Mouse (Mus musculus): ENCODE results near the gene Ckm.

Ckm gene

DNA sequence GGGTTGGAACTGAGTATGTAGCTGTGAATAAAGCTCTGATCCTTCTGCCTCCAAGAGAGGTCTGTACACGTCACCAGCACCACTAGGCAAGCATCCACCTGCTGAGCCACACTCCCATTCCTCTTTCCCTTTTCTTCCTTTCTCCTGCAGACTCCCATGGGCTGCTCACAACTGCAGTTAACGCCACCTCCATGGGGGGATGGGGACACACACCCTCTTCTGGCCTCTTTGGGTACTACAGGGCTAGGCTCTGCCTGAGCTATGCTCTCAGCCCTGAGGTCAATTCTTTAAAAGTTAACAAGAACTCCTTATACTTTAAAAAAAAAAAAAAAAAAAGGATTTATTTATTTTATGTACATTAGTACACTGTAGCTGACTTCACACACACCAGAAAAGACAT, 27.9 kb downstream of the Ckm start:
- WGBS: 93% methylated on average over 2 of the region's 2 CpGs

DNA sequence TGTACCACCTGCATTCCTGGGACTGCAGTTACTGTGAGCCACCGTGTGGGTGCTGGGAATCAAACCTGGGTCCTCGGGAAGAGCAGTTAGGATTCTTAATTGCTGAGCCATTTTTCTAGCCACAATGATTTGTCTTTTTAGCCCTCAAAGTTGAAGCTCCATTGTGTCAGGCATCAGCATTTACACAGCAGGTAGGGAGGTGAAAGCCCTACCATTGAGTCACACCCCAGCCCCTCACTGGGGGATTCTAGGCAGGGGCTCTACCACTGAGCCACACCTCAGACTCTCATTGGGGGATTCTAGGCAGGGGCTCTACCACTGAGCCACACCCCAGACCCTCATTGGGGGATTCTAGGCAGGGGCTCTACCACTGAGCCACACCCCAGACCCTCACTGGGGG, 31.7 kb downstream of the Ckm start:
- WGBS: 96% methylated on average over 2 of the region's 2 CpGs

DNA sequence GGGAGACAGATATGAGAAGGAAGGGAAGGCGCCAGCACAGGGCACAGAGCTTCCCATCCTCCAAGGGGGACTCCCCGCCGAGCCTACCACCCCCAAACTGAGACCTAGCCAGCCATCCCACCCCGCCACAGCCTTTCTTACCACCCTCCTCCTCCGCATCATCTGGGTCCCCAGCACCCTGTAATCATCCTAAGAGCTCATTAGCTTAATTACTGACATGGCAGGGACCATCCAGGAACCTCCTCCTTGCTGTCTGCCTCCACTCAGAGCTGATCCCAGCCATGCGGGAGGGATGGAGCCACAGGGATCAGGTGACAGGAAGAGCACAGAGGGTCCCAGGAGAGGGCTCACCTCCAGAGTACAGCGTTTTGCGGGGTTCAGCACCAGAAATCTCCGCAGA, 32.5 kb downstream of the Ckm start:
- whole genome bisulfite sequencing: 68% methylated on average over 9 of the region's 9 CpGs

DNA sequence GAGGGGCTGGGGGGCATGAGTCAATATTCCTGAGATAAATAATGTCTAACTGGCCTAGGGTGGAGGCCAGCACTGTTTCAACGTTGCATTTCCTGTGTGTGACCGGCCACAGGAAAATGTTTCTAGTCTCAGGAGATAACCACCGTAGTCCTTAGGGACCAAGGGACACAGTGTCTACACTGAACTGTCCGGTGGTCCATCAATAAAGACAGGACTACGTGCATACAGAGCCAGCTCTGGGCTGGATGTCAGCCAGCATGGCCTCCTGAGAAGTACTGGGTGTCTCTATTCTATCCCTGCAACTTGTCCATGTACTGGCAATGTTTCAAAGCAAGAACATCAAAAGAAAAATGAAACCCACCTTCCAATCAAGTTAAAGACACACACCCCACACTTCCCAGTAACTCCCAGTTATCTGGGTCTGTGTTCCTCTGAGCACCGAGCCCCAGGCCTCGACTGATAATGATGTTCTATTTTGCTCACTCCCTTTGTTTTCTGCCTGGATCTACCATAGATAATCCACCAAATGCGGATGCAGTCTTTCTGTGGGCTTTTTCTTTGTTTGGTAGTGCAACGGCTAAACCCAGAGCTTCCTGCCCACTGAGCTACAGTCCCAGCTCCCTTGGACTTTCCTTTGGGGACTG, 37.0 kb downstream of the Ckm start:
- WGBS: 70% methylated on average over 9 of the region's 9 CpGs

DNA sequence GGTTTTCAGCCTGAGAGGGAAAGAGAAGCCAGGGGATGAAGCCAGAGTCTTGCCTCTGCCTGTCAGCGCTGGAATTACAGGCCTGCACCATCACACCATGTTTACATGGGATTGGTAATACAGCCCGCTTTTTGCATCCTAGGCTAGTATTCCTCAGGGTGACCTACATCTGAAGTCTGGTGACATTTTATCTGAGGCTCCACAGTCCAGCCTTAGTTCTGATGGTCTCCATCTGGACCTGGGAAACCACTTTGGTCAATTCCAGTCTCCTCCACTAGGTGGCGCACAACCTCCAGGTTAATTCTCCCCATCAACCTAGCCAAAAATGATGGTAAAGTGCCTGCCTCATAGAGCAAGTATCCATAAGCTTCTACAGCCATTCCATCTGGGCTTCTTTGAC, 38.8 kb downstream of the Ckm start:
- WGBS: 46% methylated on average over 3 of the region's 3 CpGs

DNA sequence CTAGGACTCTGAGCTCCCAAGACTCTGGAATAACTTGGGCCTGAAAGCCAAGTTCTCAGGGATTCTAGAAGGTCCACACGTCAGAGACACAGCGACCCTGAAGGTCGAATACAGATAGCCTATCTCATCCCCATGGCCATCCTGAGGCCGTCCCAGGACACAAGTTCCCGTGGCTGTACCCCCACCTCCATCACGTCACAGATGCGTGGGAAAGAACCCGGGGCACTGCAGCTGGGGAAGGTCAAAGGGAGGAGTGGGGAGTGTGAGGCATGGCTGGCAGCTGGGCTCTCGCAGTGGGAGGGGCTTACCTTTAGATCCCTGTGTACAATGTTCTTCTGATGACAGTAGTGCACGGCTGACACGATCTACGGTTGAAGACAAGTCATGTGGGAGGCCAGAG, 40.2 kb downstream of the Ckm start:
- 86% methylated on average over 12 of the region's 12 CpGs for WGBS

DNA sequence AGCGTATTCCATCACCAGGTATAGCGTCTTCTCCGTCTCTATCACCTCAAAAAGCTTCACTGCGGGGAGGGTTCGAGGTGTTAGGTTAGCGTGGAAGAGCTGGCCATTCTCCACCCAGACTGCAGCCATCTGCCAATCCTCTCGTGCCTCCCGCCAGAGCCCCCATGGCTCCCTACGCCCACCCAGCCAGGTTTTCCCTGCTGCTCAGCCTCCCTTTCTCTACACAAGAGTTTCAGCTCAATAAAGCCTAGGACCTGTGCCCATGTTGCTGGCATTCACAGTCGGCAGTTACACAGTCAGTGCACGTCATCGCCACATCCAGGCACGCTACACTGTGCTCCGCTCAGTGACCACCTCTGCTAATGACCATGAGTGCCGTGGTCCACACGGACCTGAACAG, 43.1 kb downstream of the Ckm start:
- 54% methylated on average over 16 of the region's 16 CpGs for WGBS

DNA sequence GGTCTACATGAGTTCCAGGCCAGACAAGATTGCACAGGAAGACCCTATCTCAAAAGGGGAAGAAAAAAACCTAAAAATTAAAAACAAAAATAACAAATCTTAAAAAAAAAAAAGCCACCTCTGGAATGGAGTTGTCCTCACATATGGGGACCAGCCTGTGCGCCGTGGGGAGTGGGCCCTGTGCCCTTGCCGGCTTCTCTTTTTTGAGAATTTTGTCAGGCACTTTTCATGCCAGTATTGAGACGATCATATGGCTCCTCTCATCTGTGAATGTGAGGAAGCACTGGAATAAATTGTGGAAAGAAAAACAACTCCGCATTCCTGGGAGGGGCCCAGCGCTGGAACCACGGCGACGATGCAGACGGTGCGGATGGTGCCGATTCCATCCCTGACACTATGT, 44.6 kb downstream of the Ckm start:
- 52% methylated on average over 12 of the region's 12 CpGs for WGBS

DNA sequence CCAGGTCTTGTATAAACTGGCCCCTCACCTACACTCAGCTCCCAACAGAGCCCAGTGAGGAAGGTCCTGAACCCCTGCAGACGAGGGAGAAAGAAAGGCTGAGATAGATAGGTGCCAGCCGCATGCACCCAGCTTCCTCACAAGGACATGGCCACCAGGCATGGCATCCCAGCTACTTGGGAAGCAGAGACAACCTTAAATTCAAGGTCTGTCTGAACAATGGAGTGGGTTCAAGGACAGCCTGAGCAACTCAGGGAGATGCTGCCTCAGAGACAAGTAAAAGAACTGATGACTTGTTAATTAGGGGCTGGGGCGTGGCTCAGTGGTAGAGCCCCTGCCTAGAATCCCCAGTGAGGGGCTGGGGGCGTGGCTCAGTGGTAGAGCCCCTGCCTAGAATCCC, 50.6 kb downstream of the Ckm start:
- 92% methylated on average over 4 of the region's 4 CpGs for WGBS

DNA sequence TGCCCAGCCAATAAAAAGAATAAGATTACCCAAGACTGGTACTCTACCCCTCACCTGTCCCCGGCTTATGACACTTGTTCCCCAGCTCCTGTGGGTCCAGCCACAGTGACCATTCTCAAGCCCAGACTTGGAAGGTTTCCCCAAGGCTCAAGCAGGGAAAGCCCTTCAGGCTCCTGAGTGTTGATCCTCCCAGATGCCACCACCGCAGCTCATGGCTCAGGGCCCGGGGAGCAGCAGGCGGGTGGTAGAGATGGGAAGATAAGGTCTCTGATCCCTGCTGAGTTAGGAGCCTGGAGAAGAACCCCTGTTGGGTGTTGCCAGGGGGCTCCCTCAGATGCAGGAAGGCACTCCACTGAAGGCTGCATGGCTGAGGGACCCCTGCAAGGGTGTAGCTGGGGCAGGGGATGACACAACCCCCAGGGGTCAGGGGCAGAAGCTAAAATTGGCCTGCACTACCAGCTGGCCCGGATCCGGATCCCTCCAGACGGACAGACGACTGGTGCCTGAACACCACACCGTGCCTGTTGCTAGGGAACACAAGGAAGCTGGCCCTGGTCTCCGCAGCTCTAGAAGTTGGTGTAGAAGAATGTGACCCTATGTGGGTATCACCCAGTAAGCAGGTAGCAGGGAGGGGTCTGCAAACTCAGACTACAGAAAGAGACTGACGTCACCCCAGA, 51.4 kb downstream of the Ckm start:
- WGBS: 32% methylated on average over 11 of the region's 11 CpGs

DNA sequence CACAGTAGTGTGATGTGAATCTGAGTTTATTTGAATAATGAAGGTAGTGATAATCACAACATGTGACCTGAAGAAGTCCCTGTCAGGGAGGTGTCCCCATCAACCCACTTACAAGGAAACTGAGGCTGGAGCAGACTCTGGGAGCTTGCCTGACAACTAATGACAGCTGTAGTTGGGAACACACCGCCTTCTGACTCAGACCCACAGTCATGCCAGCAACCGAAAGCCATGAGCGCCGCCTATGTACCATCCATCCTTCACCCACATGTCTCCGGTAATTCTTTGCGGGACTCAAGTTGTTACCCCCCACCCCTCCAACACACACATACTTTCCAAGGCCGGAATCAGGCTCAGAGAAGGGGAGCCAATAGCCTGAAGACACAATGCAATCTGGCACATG, 52.1 kb downstream of the Ckm start:
- WGBS: 67% methylated on average over 7 of the region's 7 CpGs

DNA sequence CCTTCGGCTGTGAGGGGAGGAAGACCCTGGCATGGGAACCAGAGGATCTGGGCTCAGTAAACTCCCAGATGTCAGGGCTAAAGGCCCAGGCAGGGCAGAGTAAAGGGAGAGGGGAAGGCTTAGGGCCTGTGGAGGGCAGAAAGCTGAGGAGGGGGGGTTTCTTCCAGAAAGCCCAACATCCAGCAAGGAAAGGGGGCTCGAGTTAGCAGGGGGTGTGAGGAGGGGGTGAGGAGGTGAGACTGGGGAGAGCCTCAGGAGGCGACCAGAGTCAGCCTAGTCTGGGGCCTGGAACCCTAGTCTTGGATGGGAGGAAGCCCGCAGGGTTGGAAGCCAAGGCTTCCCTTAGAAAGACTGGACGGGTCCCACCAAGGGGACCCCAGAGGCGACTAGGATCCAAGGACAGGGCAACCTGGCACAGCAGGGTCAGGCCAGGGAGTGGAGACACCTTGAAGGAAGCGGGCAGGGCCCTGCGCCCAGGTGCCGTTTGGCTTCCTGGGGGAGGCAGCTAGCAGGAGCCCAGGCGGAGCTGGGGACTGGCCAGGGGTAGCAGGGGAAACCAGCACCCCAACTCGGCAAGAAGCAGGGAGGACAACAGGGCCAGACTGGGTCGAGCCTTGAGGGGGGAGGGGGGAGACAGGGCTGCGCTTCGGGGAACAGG, 53.0 kb downstream of the Ckm start:
- 3% methylated on average over 14 of the region's 14 CpGs for WGBS

DNA sequence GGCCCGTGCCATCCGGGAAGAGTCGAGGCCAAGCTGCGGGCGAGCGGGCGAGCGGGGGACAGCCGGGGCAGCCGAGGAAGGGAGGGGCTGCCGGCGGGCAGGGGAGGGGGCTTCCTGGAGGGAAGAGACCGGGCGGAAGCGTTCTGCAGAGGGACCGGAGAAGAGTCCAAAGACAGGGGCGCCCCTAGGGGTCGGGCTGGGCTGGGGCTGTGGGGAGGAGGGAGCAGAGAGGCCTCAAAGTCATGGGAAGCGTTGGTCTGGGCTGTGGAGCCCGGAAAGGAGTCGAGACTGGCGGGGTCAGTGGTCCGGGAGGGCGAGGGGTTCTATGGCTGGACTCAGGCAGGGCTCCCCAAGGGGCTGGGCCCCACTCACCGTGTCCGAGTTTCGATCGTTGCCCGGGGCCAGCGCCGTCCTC, 53.5 kb downstream of the Ckm start:
- WGBS: under 1% methylated on average over 31 of the region's 31 CpGs

DNA sequence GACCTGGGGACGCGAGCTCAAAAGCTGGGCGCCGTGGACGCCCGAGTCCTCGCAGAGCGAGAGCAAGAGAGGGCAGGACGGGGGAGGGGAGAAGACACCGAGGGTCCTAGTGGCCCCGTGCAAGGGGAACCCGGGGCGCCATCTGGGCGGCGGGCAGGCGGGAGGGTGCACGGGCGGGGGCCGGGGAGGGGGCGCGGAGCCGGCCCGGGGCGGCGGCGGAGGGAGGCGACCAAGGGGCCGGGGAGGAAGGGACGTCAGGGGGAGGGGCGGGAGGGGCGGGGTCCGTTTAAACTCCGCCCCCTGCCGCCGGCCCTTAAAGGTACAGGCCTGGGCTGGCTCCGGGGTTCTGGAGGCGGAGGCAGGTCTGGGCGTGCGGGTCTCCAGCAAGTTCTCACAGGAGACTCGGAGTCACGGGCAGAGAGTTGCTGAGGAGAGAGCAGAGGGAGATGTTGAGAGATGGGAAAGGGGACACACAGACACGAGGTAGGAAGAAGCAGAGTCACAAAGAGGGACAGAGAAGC, 54.1 kb downstream of the Ckm start, which contains the start of gene Mark4:
Gene Mark4 (minus strand): TSS at position 231 of the 521 bp plus-strand sequence.
- 3% methylated on average over 34 of the region's 42 CpGs for WGBS

DNA sequence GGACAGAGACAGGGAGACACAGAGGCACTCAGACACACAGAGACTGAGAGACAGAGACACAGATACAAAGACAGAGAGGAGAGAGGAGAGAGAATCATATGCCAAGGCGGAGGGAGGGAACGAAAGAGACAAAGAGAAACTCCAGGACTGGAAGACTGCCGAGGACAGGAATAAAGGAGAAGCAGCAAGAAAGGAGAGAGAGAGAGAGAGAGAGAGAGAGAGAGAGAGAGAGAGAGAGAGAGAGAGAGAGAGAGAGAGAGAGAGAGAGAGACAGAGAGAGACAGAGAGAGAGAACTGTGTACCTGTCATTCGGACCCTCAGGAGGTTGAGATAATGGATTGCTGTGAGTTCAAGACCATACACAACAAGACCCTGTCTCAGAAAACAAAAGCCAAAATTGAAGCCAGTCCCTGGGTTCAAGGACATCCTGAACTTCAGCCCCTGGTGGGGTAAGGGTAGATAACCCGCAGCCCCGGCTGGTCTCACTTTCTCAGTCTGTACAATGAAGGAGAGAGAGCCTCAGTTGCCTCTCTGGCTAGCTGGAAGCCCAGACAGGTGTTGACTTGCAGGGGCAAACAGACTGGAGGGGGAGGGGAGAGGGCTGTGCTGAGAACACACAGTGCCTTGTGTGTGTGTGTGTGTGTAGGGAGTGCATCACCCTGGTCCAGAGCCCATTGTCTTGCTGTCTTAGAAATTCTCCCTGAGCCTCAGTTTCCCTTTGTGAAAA, 54.7 kb downstream of the Ckm start:
- 19% methylated on average over 6 of the region's 6 CpGs for WGBS

DNA sequence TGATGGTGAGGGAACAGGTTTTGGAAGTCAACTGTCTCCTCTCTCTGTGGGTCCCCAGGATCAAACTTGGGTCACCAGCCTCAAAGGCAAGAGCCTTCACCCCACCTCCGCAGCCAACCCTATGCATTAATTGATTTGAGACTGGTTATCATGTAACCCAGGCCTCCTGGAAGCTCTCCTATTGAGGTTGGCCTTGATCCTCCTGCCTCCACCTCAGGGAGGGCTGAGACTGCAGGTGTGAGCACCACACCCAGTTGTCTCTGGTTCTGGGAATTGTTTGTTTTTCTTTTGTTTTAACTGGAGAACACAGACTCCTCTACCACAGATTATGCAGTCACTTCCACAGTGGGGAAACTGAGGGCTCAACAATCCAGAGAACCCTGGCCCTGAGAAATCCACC, 55.9 kb downstream of the Ckm start:
- 96% methylated on average over 1 of the region's 1 CpGs for WGBS

DNA sequence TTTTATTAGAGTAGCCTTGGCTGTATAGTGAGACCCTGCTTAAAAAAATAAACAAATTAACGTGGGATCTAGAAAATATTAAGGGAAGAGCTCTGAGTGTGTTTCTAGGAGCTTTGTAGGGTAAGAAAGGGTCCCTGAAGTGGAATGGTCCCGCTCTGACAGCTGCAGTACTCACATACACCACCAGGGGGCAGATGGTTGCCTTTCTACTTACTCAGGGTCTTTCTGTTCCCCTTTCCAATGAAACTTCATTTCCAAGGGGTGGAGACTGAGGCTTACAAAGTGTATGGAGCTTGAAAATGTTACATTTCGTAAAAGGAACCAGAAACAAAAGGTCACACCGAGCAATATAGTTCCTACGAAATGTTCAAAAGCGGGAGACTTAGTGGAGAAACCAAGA, 56.9 kb downstream of the Ckm start:
- 8% methylated on average over 6 of the region's 6 CpGs for WGBS

DNA sequence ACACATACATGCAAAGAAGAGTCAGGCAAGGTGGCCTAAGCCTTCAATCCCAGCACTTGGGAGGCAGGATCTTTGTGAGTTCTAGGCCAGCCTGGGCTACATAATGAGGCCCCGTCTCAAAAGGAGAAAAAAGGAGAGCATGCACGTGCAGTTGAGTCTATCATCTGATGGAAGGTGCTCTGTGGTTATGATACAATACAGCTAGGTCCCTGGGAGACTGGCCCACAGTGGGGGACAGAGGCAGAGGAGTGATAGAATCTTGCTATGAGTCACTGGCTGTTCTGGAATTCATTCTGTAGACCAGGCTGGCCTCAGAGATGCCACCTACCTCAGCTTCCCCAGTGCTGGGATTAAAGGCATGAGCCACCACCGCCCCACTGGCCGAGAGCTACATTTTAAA, 57.9 kb downstream of the Ckm start:
- WGBS: 73% methylated on average over 4 of the region's 4 CpGs

DNA sequence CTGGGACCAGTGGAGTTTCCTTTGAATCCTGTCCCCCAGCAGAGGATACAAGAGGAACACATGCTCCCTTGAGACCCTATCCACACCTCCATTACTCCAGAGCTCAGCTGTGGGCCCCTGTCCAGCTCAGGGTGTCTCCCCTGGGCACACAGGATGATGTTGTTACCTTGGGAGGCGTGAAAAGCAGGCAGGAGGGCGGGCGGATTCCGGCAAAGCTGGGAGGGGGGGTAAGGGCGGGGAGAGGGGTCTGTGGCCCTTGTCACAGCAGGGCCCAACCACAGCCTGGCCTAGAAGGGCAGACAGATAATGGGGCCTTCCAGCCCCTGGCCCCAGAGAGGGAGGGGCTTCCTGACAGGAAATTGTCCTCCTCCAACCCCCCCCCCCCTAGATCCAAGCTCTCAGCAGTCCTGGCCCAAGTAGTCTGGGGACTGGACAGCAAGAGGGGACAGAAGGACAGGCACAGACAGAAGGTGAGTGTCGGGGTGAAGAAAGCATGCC, 58.4 kb downstream of the Ckm start, which contains the start of gene Exoc3l2:
Gene Exoc3l2 (plus strand): TSS at position 448 of the 498 bp plus-strand sequence.
- WGBS: 60% methylated on average over 6 of the region's 6 CpGs

DNA sequence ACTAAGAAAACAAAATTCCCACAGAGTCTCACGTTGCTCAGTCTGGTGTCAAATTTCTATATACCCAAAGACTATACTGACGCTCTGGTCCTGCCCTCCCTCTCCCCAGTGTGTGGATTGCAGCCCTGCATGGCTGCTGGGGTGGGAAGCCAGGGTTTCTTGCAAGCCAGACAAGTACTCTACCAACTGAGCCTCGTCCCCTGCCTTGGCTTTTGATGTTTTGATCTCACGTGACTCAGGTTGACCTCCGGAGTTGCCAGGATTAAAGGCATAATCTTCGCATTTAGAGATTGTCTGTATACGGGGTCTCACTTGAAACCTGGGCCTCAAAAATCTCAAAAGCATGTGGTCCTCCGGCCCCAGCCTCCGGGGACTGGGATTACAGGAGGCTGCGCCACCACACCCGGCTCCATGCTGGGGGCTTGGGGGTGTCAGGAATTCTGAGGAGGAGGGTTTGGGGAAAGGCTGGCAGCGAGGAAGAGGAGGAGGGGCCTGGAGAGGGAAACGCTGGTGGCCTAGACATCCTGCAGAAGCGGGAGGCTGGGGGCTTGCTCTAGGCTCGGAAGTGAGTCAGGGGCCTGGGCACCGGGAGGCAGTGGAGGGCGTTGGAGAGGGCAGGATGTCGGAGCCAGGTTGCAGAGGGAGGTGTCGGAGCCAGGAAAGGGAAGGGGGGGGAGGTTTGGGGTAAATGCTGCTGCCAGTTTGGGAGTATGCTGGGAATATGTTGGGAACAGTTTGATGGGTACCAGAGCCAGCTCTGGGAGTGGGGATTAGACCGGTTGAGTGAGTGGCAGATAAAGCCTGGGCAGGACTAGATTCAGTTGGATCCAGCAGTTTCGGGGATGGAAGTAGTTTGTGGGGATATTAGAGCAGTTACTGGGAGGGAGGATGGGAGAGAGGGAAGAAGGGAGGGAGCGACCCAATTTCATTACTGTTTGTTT, 60.1 kb downstream of the Ckm start:
- WGBS: 45% methylated on average over 22 of the region's 22 CpGs

DNA sequence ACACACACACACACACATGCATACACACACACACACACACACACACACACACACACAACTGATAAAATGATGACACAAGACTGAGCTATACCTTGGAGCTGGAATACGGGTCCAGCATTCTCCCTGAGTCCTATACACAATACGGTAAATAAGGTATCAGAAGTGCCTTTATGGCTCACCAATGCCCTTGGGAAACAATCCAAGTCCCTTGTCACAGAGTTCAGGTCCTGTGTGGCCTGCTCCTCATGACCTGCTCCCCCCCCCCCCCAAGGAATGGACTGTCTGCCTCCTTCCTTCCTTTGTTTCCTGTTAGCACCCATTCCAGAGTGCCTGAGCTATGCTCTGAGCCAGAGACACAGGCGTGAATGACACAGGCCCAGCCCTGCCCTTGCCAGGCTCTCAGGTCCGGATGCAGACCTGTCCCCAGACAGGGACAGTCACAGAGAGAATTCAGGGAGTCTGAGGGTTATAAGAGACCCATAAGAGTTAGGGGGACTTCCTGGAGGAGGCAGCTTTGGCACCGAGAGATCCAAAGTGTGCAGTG, 62.1 kb downstream of the Ckm start:
- 75% methylated on average over 5 of the region's 5 CpGs for WGBS
